Comparison of ENCODE assay signal across 13 mouse cellular contexts in the genomic region with DNA sequence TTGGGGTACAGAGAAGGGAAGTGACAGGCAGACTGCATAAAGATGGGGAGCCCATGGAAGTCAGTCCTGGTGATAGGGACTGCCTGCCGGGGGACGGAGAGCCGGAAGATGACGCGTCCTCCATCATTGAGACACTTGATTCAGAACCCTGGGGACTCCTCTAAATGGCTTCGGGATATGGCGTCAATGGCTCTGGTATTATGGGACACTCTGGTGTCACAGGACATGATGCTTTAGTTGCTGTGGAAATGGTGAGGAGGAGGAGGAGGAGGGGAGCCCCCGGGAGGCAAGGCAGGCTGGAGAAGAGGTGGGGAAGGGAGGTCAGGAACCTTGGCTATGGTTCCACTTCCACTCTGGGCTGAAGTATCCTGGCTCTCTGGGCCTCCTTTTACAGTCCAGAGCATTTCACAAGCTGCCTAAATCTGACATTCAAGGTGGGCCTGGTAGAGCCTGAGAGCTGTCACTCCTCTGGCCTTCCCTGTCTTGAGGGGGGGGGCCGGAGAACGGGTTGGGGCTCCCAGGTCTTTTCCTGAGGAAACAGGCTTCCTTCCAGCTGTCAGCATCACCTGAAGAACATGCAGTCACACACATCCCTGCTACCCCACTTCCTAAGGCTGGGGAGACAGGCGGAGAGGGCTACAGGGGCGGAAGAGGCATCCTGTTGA. TPM values are rescaled to one million over a fixed set of nuclear protein-coding genes. Genes with fewer than 3 reads are reported as not detected.
A peak's percentile ranks its signal among the peaks of the same experiment; 100 is the strongest.
DNase-seq lines count a peak whose midpoint lies in the region; ATAC-seq and TF ChIP-seq lines count a peak whose summit lies in the region.
"Had no signal": no experiment of that assay in that cellular context is flagged by ENCODE, and none has a peak within 500 bp of the region (broad histone marks: within the 10 kb centered on the region; RNA-seq: fewer than 3 reads in every experiment).

No protein-coding gene starts in this region.

- no peak overlapping the region for H3K9ac ChIP-seq in forebrain, embryonic 12.5 days
- no peak overlapping the region for H3K9ac ChIP-seq in liver, adult 2 months (ENCODE audit: low read depth, low read length)
- no peak overlapping the region for H3K9ac ChIP-seq in liver, embryonic 11.5 days (ENCODE audit: low read depth, low read length)
- no peak overlapping the region for H3K9ac ChIP-seq in intestine, embryonic 16.5 days (ENCODE audit: low read depth, low read length)
- no peak overlapping the region for H3K9ac ChIP-seq in limb, embryonic 14.5 days (ENCODE audit: low read depth, low read length, severe bottlenecking)
- H3K9ac ChIP-seq: heart, embryonic 12.5 days had no signal

- no peaks in the 10 kb centered on the region for H3K9me3 ChIP-seq in forebrain, embryonic 10.5 days
- no peaks in the 10 kb centered on the region for H3K9me3 ChIP-seq in forebrain, embryonic 12.5 days
- H3K9me3 ChIP-seq in liver, embryonic 11.5 days (ENCODE audit: control insufficient read depth, low read length) = no peaks in the 10 kb centered on the region
- no peaks in the 10 kb centered on the region for H3K9me3 ChIP-seq in intestine, embryonic 16.5 days (ENCODE audit: control insufficient read depth, low read length)
- H3K9me3 ChIP-seq in limb, embryonic 14.5 days (ENCODE audit: control insufficient read depth, low read length) = no peaks in the 10 kb centered on the region
- H3K9me3 ChIP-seq: heart, embryonic 12.5 days had no signal

- H3K4me2 ChIP-seq in forebrain, embryonic 12.5 days = no peak overlapping the region
- no peak overlapping the region for H3K4me2 ChIP-seq in liver, embryonic 11.5 days
- no peak overlapping the region for H3K4me2 ChIP-seq in intestine, embryonic 16.5 days (ENCODE audit: low read depth, low read length)
- H3K4me2 ChIP-seq in limb, embryonic 14.5 days (replicated peaks; ENCODE audit: low read depth, low read length, severe bottlenecking) = no peak overlapping the region
- H3K4me2 ChIP-seq: heart, embryonic 12.5 days had no signal

- WGBS in forebrain, embryonic 10.5 days = 87% methylated on average over 12 of the region's 12 CpGs
- 91% methylated on average over 12 of the region's 12 CpGs for WGBS in forebrain, embryonic 12.5 days
- WGBS in liver, adult 2 months = 81% methylated on average over 12 of the region's 12 CpGs
- WGBS in liver, embryonic 11.5 days = 79% methylated on average over 12 of the region's 12 CpGs
- WGBS in intestine, embryonic 16.5 days = 82% methylated on average over 12 of the region's 12 CpGs
- 76% methylated on average over 12 of the region's 12 CpGs for WGBS in limb, embryonic 14.5 days
- 86% methylated on average over 12 of the region's 12 CpGs for WGBS in cerebellum, adult 2 months

- peaks cover 7% of the 10 kb centered on the region; the same call in 1 of the 2 replicates for H3K27me3 ChIP-seq in forebrain, embryonic 10.5 days (ENCODE audit: poor library complexity, severe bottlenecking)
- peaks cover 18% of the 10 kb centered on the region for H3K27me3 ChIP-seq in forebrain, embryonic 12.5 days
- no peaks in the 10 kb centered on the region for H3K27me3 ChIP-seq in liver, adult 2 months (ENCODE audit: control insufficient read depth, insufficient read depth, low read length)
- H3K27me3 ChIP-seq in liver, embryonic 11.5 days (replicated peaks; ENCODE audit: control insufficient read depth, insufficient read depth, low read length) = peaks cover 17% of the 10 kb centered on the region
- no peaks in the 10 kb centered on the region for H3K27me3 ChIP-seq in intestine, embryonic 16.5 days (replicated peaks; ENCODE audit: control insufficient read depth, insufficient read depth, low read length)
- no peaks in the 10 kb centered on the region for H3K27me3 ChIP-seq in limb, embryonic 14.5 days (ENCODE audit: control insufficient read depth, insufficient read depth, low read length)
- H3K27me3 ChIP-seq in cerebellum, adult 2 months (ENCODE audit: control insufficient read depth, insufficient read depth, low read length) = no peaks in the 10 kb centered on the region
- H3K27me3 ChIP-seq: heart, embryonic 12.5 days had no signal

- peaks cover 79% of the 10 kb centered on the region for H3K4me1 ChIP-seq in forebrain, embryonic 10.5 days
- peaks cover 72% of the 10 kb centered on the region for H3K4me1 ChIP-seq in forebrain, embryonic 12.5 days
- H3K4me1 ChIP-seq in liver, adult 2 months (ENCODE audit: control insufficient read depth, insufficient read depth, low read length) = peaks cover 7% of the 10 kb centered on the region; the same call in 1 of the 2 replicates
- H3K4me1 ChIP-seq in liver, embryonic 11.5 days (replicated peaks; ENCODE audit: control insufficient read depth, insufficient read depth, low read length) = peaks cover 28% of the 10 kb centered on the region
- H3K4me1 ChIP-seq in intestine, embryonic 16.5 days (ENCODE audit: control insufficient read depth, insufficient read depth, low read length) = peaks cover 44% of the 10 kb centered on the region
- peaks cover 40% of the 10 kb centered on the region for H3K4me1 ChIP-seq in limb, embryonic 14.5 days (ENCODE audit: control insufficient read depth, insufficient read depth, low read length)
- H3K4me1 ChIP-seq in cerebellum, adult 2 months (ENCODE audit: control insufficient read depth, insufficient read depth, low read length) = peaks cover 10% of the 10 kb centered on the region

- no peaks in the 10 kb centered on the region for H3K79me2 ChIP-seq in liver, adult 2 months (ENCODE audit: control insufficient read depth, insufficient read depth, low read length)

- no peak for ATAC-seq in forebrain, embryonic 12.5 days (ENCODE audit: low FRiP score)
- no peak for ATAC-seq in liver, embryonic 11.5 days (replicated peaks; ENCODE audit: low FRiP score)
- no peak for ATAC-seq in intestine, embryonic 16.5 days
- ATAC-seq in limb, embryonic 14.5 days (ENCODE audit: low FRiP score, low read depth) = no peak

- peaks cover 65% of the 10 kb centered on the region for H3K36me3 ChIP-seq in forebrain, embryonic 10.5 days (replicated peaks)
- H3K36me3 ChIP-seq in forebrain, embryonic 12.5 days (replicated peaks) = peaks cover 19% of the 10 kb centered on the region; the same call in 1 of the 2 replicates
- H3K36me3 ChIP-seq in liver, adult 2 months (ENCODE audit: control insufficient read depth, insufficient read depth, low read length) = no peaks in the 10 kb centered on the region
- H3K36me3 ChIP-seq in liver, embryonic 11.5 days (ENCODE audit: control insufficient read depth, insufficient read depth, low read length) = no peaks in the 10 kb centered on the region
- H3K36me3 ChIP-seq in intestine, embryonic 16.5 days (ENCODE audit: control insufficient read depth, insufficient read depth, low read length) = no peaks in the 10 kb centered on the region
- peaks cover 68% of the 10 kb centered on the region for H3K36me3 ChIP-seq in limb, embryonic 14.5 days (ENCODE audit: control insufficient read depth, insufficient read depth, low read length)

- no peak for TF ChIP-seq POLR2A in liver, adult 2 months (IDR thresholded peaks at IDR 0.05; ENCODE audit: extremely low read depth, insufficient read depth, low read length)
- TF ChIP-seq POLR2A in limb, embryonic 14.5 days (IDR thresholded peaks at IDR 0.05; ENCODE audit: borderline replicate concordance, extremely low read depth, insufficient read depth, insufficient read length) = no peak
- no peak for TF ChIP-seq POLR2A in cerebellum, adult 2 months (IDR thresholded peaks at IDR 0.05; ENCODE audit: borderline replicate concordance, insufficient read depth, low read length)

- TF ChIP-seq CTCF in liver, adult 2 months (IDR thresholded peaks at IDR 0.05; ENCODE audit: low read depth, low read length) = no peak
- TF ChIP-seq CTCF in cerebellum, adult 2 months (IDR thresholded peaks at IDR 0.05; ENCODE audit: borderline replicate concordance, insufficient read depth, low read depth, low read length) = no peak

- peak overlapping the region; percentile 82 for H3K27ac ChIP-seq in forebrain, embryonic 10.5 days
- H3K27ac ChIP-seq in forebrain, embryonic 12.5 days = no peak overlapping the region
- peak overlapping the region; percentile 43 for H3K27ac ChIP-seq in liver, adult 2 months (replicated peaks; ENCODE audit: insufficient read depth, low read depth, low read length)
- no peak overlapping the region for H3K27ac ChIP-seq in liver, embryonic 11.5 days (ENCODE audit: low read depth, low read length)
- 0 out of 2 replicates have a peak overlapping the region, but pooled peaks have one; percentile 13 for H3K27ac ChIP-seq in intestine, embryonic 16.5 days (ENCODE audit: low read length)
- H3K27ac ChIP-seq in limb, embryonic 14.5 days (replicated peaks; ENCODE audit: low read depth, low read length) = peak overlapping the region; percentile 13; the same call in 1 of the 2 replicates
- H3K27ac ChIP-seq in cerebellum, adult 2 months (ENCODE audit: insufficient read depth, low read length) = no peak overlapping the region

- no peak for DNase-seq in forebrain, embryonic 10.5 days (ENCODE audit: extremely low spot score, low spot score)
- DNase-seq in liver, adult 2 months (ENCODE audit: extremely low read depth, low read depth, low spot score) = no peak
- no peak for DNase-seq in liver, embryonic 11.5 days (ENCODE audit: low spot score)
- DNase-seq in limb, embryonic 14.5 days (ENCODE audit: low spot score) = no peak
- no peak for DNase-seq in left cerebral cortex, adult 9 months (ENCODE audit: low spot score in 2 of 2)
- no peak for DNase-seq in cerebellum, adult 2 months
- DNase-seq: right cerebral cortex, postnatal 14 days had no signal

- H3K4me3 ChIP-seq in forebrain, embryonic 10.5 days = no peak overlapping the region
- H3K4me3 ChIP-seq in forebrain, embryonic 12.5 days (replicated peaks) = no peak overlapping the region
- H3K4me3 ChIP-seq in liver, adult 2 months (ENCODE audit: insufficient read depth, low read depth, low read length) = no peak overlapping the region
- H3K4me3 ChIP-seq in liver, embryonic 11.5 days (ENCODE audit: low read depth, low read length) = no peak overlapping the region
- no peak overlapping the region for H3K4me3 ChIP-seq in intestine, embryonic 16.5 days (ENCODE audit: low read length)
- H3K4me3 ChIP-seq in limb, embryonic 14.5 days (replicated peaks; ENCODE audit: low read length) = no peak overlapping the region
- H3K4me3 ChIP-seq in cerebellum, adult 2 months (replicated peaks; ENCODE audit: insufficient read depth, low read depth, low read length) = no peak overlapping the region
- H3K4me3 ChIP-seq: heart, embryonic 12.5 days had no signal

RNA-seq across cellular contexts. Expression of a gene that starts 14.7 kb away (rescaled TPM):
- 10.0 and 11.2 TPM in 2 replicates for polyA plus RNA-seq in forebrain, embryonic 10.5 days (2016; fragmentation: Nextera tagmentation; extraction: Ambion mirVana)
- polyA plus RNA-seq in forebrain, embryonic 12.5 days (2016; fragmentation: Nextera tagmentation; extraction: Ambion mirVana) = 13.2 and 15.2 TPM in 2 replicates
- total RNA-seq in liver, adult 2 months (2014; rRNA removed) = 3.5 and 4.6 TPM in 2 replicates
- 6.7 and 8.9 TPM in 2 replicates for polyA plus RNA-seq in liver, adult 2 months (2012; rRNA removed)
- polyA plus RNA-seq in liver, embryonic 11.5 days (2014; fragmentation: Nextera tagmentation; extraction: Ambion mirVana) = 5.9 and 6.2 TPM in 2 replicates
- polyA plus RNA-seq in intestine, embryonic 16.5 days (2015; fragmentation: Nextera tagmentation; extraction: Ambion mirVana) = 5.7 and 8.3 TPM in 2 replicates
- polyA plus RNA-seq in limb, embryonic 14.5 days (2012; rRNA removed) = 228 and 332 TPM in 2 replicates
- polyA plus RNA-seq in limb, embryonic 14.5 days (2014; fragmentation: Nextera tagmentation; extraction: Ambion mirVana) = 48.8 and 55.6 TPM in 2 replicates
- polyA plus RNA-seq in cerebellum, adult 2 months (2012; rRNA removed) = 30.4 and 31.8 TPM in 2 replicates
- total RNA-seq: MEL had no signal

RNA-seq across cellular contexts. Expression of a gene that starts 16.1 kb away (rescaled TPM):
- polyA plus RNA-seq in forebrain, embryonic 10.5 days (2016; fragmentation: Nextera tagmentation; extraction: Ambion mirVana) = 3.9 and 4.1 TPM in 2 replicates
- polyA plus RNA-seq in forebrain, embryonic 12.5 days (2016; fragmentation: Nextera tagmentation; extraction: Ambion mirVana) = 1.7 and 2.1 TPM in 2 replicates
- total RNA-seq in liver, adult 2 months (2014; rRNA removed) = 3.2 and 6.3 TPM in 2 replicates
- polyA plus RNA-seq in liver, adult 2 months (2012; rRNA removed) = 5.5 and 7.1 TPM in 2 replicates
- polyA plus RNA-seq in liver, embryonic 11.5 days (2014; fragmentation: Nextera tagmentation; extraction: Ambion mirVana) = 4.7 and 5.0 TPM in 2 replicates
- polyA plus RNA-seq in intestine, embryonic 16.5 days (2015; fragmentation: Nextera tagmentation; extraction: Ambion mirVana) = 0.98 and 1.6 TPM in 2 replicates
- 0.28 and 0.44 TPM in 2 replicates for polyA plus RNA-seq in limb, embryonic 14.5 days (2012; rRNA removed)
- polyA plus RNA-seq in limb, embryonic 14.5 days (2014; fragmentation: Nextera tagmentation; extraction: Ambion mirVana) = 0.55 and 0.57 TPM in 2 replicates
- 0.15 and 0.36 TPM in 2 replicates for polyA plus RNA-seq in cerebellum, adult 2 months (2012; rRNA removed)
- total RNA-seq: megakaryocyte progenitor cell, adult 5-6 weeks had no signal
- polyA plus RNA-seq: embryonic facial prominence, embryonic 11.5 days had no signal

RNA-seq across cellular contexts. Expression of a gene that starts 26.2 kb away (rescaled TPM):
- 8.8 and 9.0 TPM in 2 replicates for polyA plus RNA-seq in forebrain, embryonic 10.5 days (2016; fragmentation: Nextera tagmentation; extraction: Ambion mirVana)
- polyA plus RNA-seq in forebrain, embryonic 12.5 days (2016; fragmentation: Nextera tagmentation; extraction: Ambion mirVana) = 8.5 and 10.6 TPM in 2 replicates
- 982 and 1,378 TPM in 2 replicates for total RNA-seq in liver, adult 2 months (2014; rRNA removed)
- 3,567 and 4,585 TPM in 2 replicates for polyA plus RNA-seq in liver, adult 2 months (2012; rRNA removed)
- 3.9 and 4.0 TPM in 2 replicates for polyA plus RNA-seq in liver, embryonic 11.5 days (2014; fragmentation: Nextera tagmentation; extraction: Ambion mirVana)
- polyA plus RNA-seq in intestine, embryonic 16.5 days (2015; fragmentation: Nextera tagmentation; extraction: Ambion mirVana) = 10.1 TPM in 2 replicates
- polyA plus RNA-seq in limb, embryonic 14.5 days (2012; rRNA removed) = 22.4 and 31.8 TPM in 2 replicates
- polyA plus RNA-seq in limb, embryonic 14.5 days (2014; fragmentation: Nextera tagmentation; extraction: Ambion mirVana) = 3.7 and 6.0 TPM in 2 replicates
- polyA plus RNA-seq in cerebellum, adult 2 months (2012; rRNA removed) = 145 and 152 TPM in 2 replicates
- total RNA-seq: megakaryocyte progenitor cell, adult 5-6 weeks; MEL had no signal

Comparison
In these comparisons a context has a peak if more than half of its experiments do, and no peak if none do; other contexts are left out.
1. H3K27ac ChIP-seq: peak in forebrain, embryonic 10.5 days (single experiment), liver, adult 2 months (single experiment), intestine, embryonic 16.5 days (single experiment) and limb, embryonic 14.5 days (single experiment); none in forebrain, embryonic 12.5 days (single experiment), liver, embryonic 11.5 days (single experiment) and cerebellum, adult 2 months (single experiment).
2. RNA of a gene that starts 26.2 kb away (polyA plus RNA-seq): 3,567 to 4,585 TPM in liver, adult 2 months; 145 to 152 TPM in cerebellum, adult 2 months, 3.7 to 31.8 TPM in limb, embryonic 14.5 days, 8.5 to 10.6 TPM in forebrain, embryonic 12.5 days, 10.1 TPM in intestine, embryonic 16.5 days, 8.8 to 9.0 TPM in forebrain, embryonic 10.5 days and 3.9 to 4.0 TPM in liver, embryonic 11.5 days; every median in the first group is over 10 times any median in the second.